Mouse (Mus musculus) bone marrow macrophage, adult 2 months (primary cell): ENCODE measurements around the gene Dhrs7.

Experiments
- CTCF ChIP-seq: IDR thresholded peaks from 2 replicates; pipeline ENCODE4 v1.5.1; 2012; ENCODE audit warnings: low read depth, mild to moderate bottlenecking, low read length, moderate library complexity
- POLR2A ChIP-seq: IDR thresholded peaks from 2 replicates; pipeline ENCODE4 v1.6.1; 2012; ENCODE audit warnings: mild to moderate bottlenecking, low read depth, low read length, borderline replicate concordance

- TF ChIP-seq CTCF (no peak), POLR2A (0 out of 2 replicates have a peak, but pooled peaks have one; percentile 51)
These were observed at the start of gene Dhrs7 for GRCm38 (mm10) chr12:72664735-72665337.
